Mouse (Mus musculus) subcutaneous adipose tissue, adult 2 months (tissue): ENCODE data around the gene Dynlt3. TPM values are rescaled to one million over a fixed set of nuclear protein-coding genes. Genes with fewer than 3 reads are reported as not detected.

ENCODE experiments used
- polyA plus RNA-seq: library from polyadenylated mRNA; depleted of rRNA; stranded (reverse); fragments of >200 nt; gene quantifications from 2 replicates; pipeline ENCODE4 v1.2.3, GENCODE M21; 2012; ENCODE audit warnings: low replicate concordance; rRNA removed

The Dynlt3 gene
- 35.8 and 59.7 TPM in 2 replicates for polyA plus RNA-seq

DNA sequence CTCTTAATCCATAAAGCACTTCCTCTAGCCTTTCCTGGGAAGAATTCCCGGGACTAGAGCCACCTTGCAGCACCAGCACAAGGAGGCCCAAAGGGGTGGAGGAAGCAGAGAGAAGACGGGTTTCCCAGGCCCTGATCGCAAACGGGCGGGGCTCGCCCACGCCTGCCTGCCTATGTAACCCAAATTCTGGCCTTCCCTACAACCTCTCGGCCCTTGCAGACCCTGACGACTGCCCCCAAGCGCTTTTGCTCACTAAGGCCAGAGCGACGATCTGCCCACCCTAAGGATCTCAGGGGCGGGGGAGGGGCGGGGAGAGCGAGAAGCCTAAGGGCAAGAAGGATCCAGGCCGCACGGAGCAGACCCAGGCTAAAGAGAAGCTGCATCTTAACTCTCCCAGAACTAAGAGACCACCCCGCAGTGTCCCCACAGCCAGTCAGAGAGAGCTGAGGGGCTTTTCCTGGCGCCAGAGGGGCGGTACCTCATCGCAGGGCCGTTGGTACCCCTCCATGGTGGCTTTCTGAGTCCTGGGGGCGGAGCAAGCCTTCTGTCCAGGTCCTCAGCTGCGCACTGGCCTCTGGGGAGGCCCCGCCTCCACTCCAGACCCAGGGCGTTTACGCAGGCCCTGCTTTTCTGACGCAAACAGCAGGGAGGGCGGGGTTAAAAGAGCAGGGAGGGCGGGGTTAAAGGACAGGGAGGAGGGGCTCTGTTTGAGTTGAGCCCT is at the start of gene Dynlt3:
TSS of gene Dynlt3 (minus strand) at position 613 of the 721 bp plus-strand sequence.

Other genes starting within 250 kb of the Dynlt3 start
- gene Cybb, start 175.2 kb downstream of the Dynlt3 start, polyA plus RNA-seq: 3.6 and 7.0 TPM in 2 replicates
- not detected in 2 replicates for gene H2al1o, start 90.6 kb downstream of the Dynlt3 start, polyA plus RNA-seq
- not detected in 2 replicates for gene Hypm, start 183.9 kb upstream of the Dynlt3 start, polyA plus RNA-seq
- gene H2al3, start 186.7 kb upstream of the Dynlt3 start, polyA plus RNA-seq: not detected in 2 replicates
- 1.7 TPM in 1 of 2 replicates, not detected in the other for gene Sytl5, start 222.6 kb upstream of the Dynlt3 start, polyA plus RNA-seq